In genomic region chr5:20559378-20559777, GRCm38 (mm10) we compare ENCODE assay signal across 12 mouse cellular contexts.
"Had no signal": no experiment of that assay in that cellular context is flagged by ENCODE, and none has a peak within 500 bp of the region (broad histone marks: within the 10 kb centered on the region; RNA-seq: fewer than 3 reads in every experiment).

No protein-coding gene starts in this region.

- H3K4me1 ChIP-seq: limb, embryonic 15.5 days; liver, embryonic 12.5 days; neural tube, embryonic 12.5 days; stomach, embryonic 15.5 days had no signal

- H3K9me3 ChIP-seq: limb, embryonic 15.5 days; liver, embryonic 12.5 days; neural tube, embryonic 12.5 days; stomach, embryonic 15.5 days had no signal

- DNase-seq: kidney, adult 11 months; kidney, adult 9 months; kidney, postnatal 36 days; right cerebral cortex, postnatal 4 days; spleen, adult 18-20 months; thymus, adult 2 months; thymus, postnatal 25 days had no signal

- H3K27ac ChIP-seq: kidney, postnatal 0 days; limb, embryonic 15.5 days; liver, embryonic 12.5 days; neural tube, embryonic 12.5 days; stomach, embryonic 15.5 days had no signal

- H3K9ac ChIP-seq: limb, embryonic 15.5 days; liver, embryonic 12.5 days; neural tube, embryonic 12.5 days; stomach, embryonic 15.5 days had no signal

- H3K27me3 ChIP-seq: limb, embryonic 15.5 days; liver, embryonic 12.5 days; neural tube, embryonic 12.5 days; stomach, embryonic 15.5 days had no signal

- H3K4me2 ChIP-seq: limb, embryonic 15.5 days; liver, embryonic 12.5 days; neural tube, embryonic 12.5 days; stomach, embryonic 15.5 days had no signal

- ATAC-seq: liver, embryonic 12.5 days had no signal

- H3K36me3 ChIP-seq: limb, embryonic 15.5 days; liver, embryonic 12.5 days; neural tube, embryonic 12.5 days; stomach, embryonic 15.5 days had no signal

- H3K4me3 ChIP-seq: limb, embryonic 15.5 days; liver, embryonic 12.5 days; neural tube, embryonic 12.5 days; stomach, embryonic 15.5 days had no signal
